Mouse (Mus musculus) heart, postnatal 14 days (tissue): ENCODE measurements around the gene Clpsl2. TPM values are rescaled to one million over a fixed set of nuclear protein-coding genes. Genes with fewer than 3 reads are reported as not detected.

Source experiments
- microRNA-seq, 2 experiments: library from miRNA; unstranded; fragments of <30 nt; microRNA quantifications; one replicate each; pipeline ENCODE4 v1.2.0; 2021 to 2022
- total RNA-seq, 2 experiments: library from RNA; stranded (reverse); gene quantifications; 2 replicates each; pipeline ENCODE4 v1.2.3; 2021

Gene Clpsl2
- total RNA-seq, 2 experiments from 2014 or later = not detected

Small RNA genes within 50 kb of the gene (microRNA-seq; reads per million reads assigned to microRNA genes)
- gene Gm25195 (0 reads per million in 2 experiments), gene Mir6969 (0 reads per million in 2 experiments)

Other genes with a start within 250 kb of the Clpsl2 start
- 10 to 100 TPM; 12.8 to 14.2 TPM for gene Fance, start 235.9 kb upstream of the Clpsl2 start, total RNA-seq
- gene Rpl10a, start 220.9 kb upstream of the Clpsl2 start, total RNA-seq = 100 to 1,000 TPM; 411 to 471 TPM
- 10 to 100 TPM; 12.3 to 19.2 TPM for gene Tead3, start 198.6 kb upstream of the Clpsl2 start, total RNA-seq
- gene Tulp1, start 184.2 kb upstream of the Clpsl2 start, total RNA-seq = under 1 TPM; 0.41 TPM
- 10 to 100 TPM; 36.9 to 41.0 TPM for gene Fkbp5, start 31.9 kb upstream of the Clpsl2 start, total RNA-seq
- gene Armc12, start 18.6 kb upstream of the Clpsl2 start, total RNA-seq = not detected
- not detected for gene Clps, start 11.4 kb downstream of the Clpsl2 start, total RNA-seq
- not detected for gene Lhfpl5, start 26.2 kb downstream of the Clpsl2 start, total RNA-seq
- 10 to 100 TPM; 34.9 to 35.2 TPM for gene Srpk1, start 73.3 kb downstream of the Clpsl2 start, total RNA-seq
- under 1 TPM; 0.59 to 0.62 TPM for gene Slc26a8, start 140.8 kb downstream of the Clpsl2 start, total RNA-seq
- 10 to 100 TPM; 51.2 to 51.4 TPM for gene Mapk14, start 141.9 kb downstream of the Clpsl2 start, total RNA-seq
- gene AC170998.1, start 176.7 kb downstream of the Clpsl2 start, total RNA-seq = 1 to 10 TPM in 1 of 2 experiments, under 1 TPM in 1; 0.98 to 1.4 TPM
- under 1 TPM; 0.17 to 0.33 TPM for gene Mapk13, start 219.9 kb downstream of the Clpsl2 start, total RNA-seq